Mouse (Mus musculus) myocyte (in vitro differentiated cells): ENCODE results near the gene Pdxk.
"Not testable (repeated sequence)": the region's sequence is repeated elsewhere in the genome, so short reads cannot be mapped to it uniquely, and the experiment has no call there.

Source experiments
- E2F4 ChIP-seq: IDR thresholded peaks from one replicate; pipeline ENCODE4 v1.6.1; 2011; ENCODE audit warnings: mild to moderate bottlenecking, control low read depth, moderate library complexity; ENCODE audit not compliant: insufficient read depth
- POLR2A ChIP-seq: IDR thresholded peaks from one replicate; pipeline ENCODE4 v1.6.1; 2011; ENCODE audit warnings: low read depth, mild to moderate bottlenecking, control low read depth, moderate library complexity; ENCODE audit not compliant: insufficient read length
- POLR2AphosphoS2 ChIP-seq: IDR thresholded peaks from one replicate; pipeline ENCODE4 v1.6.1; 2011; ENCODE audit warnings: low read depth, control low read depth; ENCODE audit not compliant: insufficient read length
- USF1 ChIP-seq: IDR thresholded peaks from one replicate; pipeline ENCODE4 v1.6.1; 2011; ENCODE audit warnings: low read depth, mild to moderate bottlenecking, control low read depth, moderate library complexity

GRCm38 (mm10) chr10:78414936-78415335, 49.8 kb downstream of the Pdxk start:
- TF ChIP-seq POLR2A, E2F4, POLR2AphosphoS2, USF1: not testable (repeated sequence)
